Mouse (Mus musculus) gastrocnemius, postnatal 14 days (tissue): ENCODE results near the gene Gm20388. TPM values are rescaled to one million over a fixed set of nuclear protein-coding genes. Genes with fewer than 3 reads are reported as not detected.
A peak's percentile ranks its signal among the peaks of the same experiment; 100 is the strongest.

ENCODE experiments used
- DNase-seq: peaks from one replicate; pipeline ENCODE4 v3.0.0; 2021; ENCODE audit warnings: mixed read lengths
- intact Hi-C: fragments of 180-260 bp; cut with DNase I; formaldehyde crosslinking; loops from one replicate; pipeline ENCODE4 v1.15.1; 2025; ENCODE audit warnings: low total_unique reads
- total RNA-seq, 2 experiments: library from RNA; stranded (reverse); gene quantifications; 2 replicates each; pipeline ENCODE4 v1.2.3; 2021

Gene Gm20388
- total RNA-seq, 2 experiments from 2014 or later = 5.6 to 6.0 TPM

DNA sequence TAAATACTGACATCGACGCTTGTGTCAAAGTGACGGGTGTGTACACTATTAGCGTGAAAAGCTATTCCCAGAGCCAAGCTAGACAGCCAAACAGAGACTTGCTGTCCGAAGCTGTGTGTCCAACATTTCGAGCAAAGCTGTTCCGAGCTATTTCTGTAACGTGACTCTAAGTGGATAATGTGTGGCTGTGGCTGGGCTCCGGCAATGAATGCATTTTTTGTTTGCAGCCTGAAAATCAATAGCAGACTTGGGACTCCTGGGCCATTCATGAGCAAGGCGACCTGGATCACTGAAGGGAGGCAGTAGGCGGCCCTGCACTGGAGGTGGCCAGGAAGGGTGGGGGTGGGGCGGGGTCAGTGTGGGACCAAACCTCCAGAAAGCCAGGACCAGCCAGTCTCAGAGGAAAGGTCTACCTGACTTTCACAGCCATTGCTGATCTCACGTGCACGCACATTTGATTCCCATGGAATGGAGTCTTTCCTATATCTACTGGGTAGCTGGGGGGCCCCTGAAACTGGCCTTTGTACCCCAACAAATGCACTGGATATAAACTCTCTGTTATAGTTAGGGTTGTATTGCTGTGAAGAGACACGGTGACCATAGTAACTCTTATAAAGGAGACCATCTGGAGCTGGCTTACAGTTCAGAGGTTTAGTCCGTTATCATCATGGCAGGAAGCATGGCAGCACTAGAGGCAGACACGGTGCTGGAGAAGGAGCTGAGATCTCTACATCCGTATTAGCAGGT lies 1415.7 kb downstream of the Gm20388 start:
- DNase-seq = no peak

DNA sequence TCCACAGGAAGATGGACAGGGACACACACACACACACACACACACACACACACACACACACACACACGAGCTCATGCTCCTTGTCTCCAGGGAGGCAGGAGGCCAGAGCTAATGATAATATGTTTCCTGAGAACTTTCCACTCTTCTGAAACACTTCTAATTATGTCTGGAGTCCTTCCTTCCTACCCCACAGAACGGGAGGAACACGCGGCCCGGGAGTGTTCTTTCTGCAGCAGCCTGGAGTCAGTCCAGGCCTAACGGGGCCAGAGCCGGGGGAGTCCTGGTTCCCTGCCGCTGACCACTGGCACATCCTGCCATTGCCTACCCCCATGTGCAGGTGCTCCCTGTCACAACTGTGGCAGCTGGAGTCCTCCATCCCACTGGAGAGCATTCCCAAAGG lies 1421.8 kb downstream of the Gm20388 start:
- peak; percentile 24 for DNase-seq
- intact Hi-C loops = no loop called here

More for the DNA sequence above, 1415.7 kb downstream of the Gm20388 start:
- intact Hi-C loops = no loop called here

GRCm38 (mm10) chr8:121334495-121335424 lies 1424.1 kb downstream of the Gm20388 start:
- DNase-seq = peak; percentile 30
- intact Hi-C loops = no loop called here

GRCm38 (mm10) chr8:121335684-121336083 lies 1425.0 kb downstream of the Gm20388 start:
- intact Hi-C loops = no loop called here
- DNase-seq = no peak

GRCm38 (mm10) chr8:121342931-121343330 lies 1432.3 kb downstream of the Gm20388 start:
- DNase-seq = no peak
- intact Hi-C loops = no loop called here

DNA sequence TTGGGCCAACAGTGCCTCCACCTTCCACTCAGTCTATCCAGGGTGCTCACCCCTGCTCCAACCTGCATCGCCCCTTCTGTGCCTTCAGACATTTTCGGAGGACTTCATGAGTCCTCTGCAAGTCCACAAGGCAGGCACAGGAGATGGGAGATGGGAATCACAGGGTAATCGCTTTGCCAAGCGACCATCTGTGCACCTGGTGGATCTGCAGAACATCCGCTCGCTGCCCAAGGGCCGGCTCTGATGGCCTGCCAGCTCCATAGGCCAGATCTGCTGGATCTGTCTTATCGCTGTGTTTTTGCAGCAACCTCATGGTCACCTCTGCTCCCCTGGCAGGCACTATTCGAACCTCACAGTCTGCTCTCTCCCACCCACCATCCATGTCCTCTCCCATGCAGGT lies 1433.8 kb downstream of the Gm20388 start:
- no peak for DNase-seq
- intact Hi-C loops = no loop called here

DNA sequence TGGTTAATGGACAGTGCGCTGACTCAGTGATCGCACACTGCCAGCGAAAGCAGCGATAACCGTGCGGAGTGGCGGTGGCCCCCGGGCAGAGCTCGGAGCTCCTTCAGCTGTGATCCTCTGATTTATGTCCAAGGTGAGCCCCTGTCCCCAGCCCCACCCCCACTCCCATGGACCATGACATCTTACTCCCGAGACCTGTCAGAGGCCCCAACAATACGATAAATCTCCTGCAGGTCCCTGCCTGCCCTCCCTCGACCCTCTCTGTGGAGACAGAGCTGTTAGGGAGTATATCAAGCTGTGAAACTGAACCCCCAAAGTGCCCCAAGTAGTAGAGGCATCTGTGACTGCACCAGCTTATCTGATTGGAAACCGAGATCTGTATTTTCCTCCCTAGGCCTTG lies 1435.5 kb downstream of the Gm20388 start:
- intact Hi-C loops = no loop called here
- no peak for DNase-seq

GRCm38 (mm10) chr8:121346862-121347261 lies 1436.2 kb downstream of the Gm20388 start:
- peak; percentile 18 for DNase-seq
- intact Hi-C loops = no loop called here

DNA sequence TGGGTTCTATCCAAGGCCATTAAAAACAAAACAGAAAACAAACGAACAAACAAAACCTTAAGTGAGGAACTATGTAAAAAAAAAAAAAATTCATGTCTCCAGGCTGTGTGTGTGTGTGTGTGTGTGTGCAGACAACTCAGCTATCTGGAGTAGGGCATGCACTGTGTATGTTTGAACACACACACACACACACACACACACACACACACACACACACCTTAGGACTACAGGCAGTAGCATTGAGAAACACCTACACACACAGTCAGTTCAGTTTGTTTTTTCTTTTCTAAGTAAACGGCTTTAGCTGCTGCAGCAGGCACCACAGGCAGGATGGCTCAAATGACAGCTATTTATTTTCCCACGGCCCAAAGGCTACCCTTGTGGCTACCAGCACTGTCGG lies 1438.4 kb downstream of the Gm20388 start:
- intact Hi-C loops = no loop called here
- DNase-seq = no peak

DNA sequence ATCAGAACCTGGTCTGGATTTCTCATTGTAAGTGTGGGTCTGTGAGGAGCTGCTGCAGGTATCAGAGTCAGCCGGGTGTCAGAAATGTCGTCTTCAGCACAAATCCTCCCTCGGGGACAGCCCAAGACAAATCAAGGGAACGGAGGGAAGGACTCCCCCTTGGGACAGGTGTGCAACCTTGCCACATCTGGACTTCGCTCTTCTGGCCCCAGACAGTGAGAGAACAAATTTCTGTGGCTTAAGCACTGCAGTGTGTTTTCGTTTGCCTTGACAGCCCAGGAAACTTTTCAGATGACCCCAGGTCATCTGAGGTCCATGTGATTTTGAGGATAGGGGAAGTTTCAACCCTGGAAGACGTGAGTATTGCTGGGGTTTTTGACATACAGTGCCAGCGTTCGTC lies 1440.2 kb downstream of the Gm20388 start:
- DNase-seq = no peak
- intact Hi-C loops = no loop called here

DNA sequence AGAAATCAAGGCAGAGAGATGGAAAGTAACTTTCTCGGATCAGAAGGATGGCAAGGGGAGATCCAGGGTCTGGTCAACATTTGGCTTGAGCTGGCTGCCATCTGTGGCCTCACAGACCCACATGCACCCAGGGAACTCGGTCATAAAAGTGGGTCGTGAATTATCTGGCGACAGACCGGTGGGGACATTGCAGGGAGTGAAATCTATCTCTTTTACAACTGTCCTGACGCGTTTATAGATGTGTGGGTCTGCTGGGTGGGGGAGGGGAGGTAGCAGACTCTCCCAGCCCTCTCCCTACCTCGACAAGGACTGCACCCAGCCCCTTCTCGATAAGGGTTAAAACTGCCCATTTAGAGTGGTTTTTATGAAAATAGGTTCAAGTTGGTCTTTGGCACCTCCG lies 1444.2 kb downstream of the Gm20388 start:
- intact Hi-C loops = no loop called here

GRCm38 (mm10) chr8:121357451-121357850 lies 1446.8 kb downstream of the Gm20388 start:
- DNase-seq = no peak
- intact Hi-C loops = no loop called here

More for the DNA sequence above, 1444.2 kb downstream of the Gm20388 start:
- DNase-seq = no peak

DNA sequence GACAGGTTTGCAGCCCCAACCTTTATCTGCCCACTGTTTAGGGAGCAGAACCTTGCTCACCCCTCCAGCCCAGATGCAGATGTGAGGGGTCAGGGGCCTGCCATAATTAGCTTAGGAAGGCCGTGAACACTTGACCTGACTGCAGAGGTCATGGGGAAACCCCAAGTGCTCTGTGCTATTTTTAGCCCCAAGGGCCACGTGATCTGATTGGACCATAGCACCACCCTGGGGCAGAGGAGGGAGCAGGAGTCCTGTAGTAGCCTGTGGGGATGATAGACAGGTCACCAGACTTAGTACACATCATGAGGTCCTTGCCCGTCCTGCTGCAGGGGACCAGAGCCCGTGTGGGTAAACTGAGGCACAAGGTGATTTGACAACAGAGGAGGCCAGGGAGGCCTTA lies 1448.0 kb downstream of the Gm20388 start:
- intact Hi-C loops = no loop called here
- DNase-seq = no peak

DNA sequence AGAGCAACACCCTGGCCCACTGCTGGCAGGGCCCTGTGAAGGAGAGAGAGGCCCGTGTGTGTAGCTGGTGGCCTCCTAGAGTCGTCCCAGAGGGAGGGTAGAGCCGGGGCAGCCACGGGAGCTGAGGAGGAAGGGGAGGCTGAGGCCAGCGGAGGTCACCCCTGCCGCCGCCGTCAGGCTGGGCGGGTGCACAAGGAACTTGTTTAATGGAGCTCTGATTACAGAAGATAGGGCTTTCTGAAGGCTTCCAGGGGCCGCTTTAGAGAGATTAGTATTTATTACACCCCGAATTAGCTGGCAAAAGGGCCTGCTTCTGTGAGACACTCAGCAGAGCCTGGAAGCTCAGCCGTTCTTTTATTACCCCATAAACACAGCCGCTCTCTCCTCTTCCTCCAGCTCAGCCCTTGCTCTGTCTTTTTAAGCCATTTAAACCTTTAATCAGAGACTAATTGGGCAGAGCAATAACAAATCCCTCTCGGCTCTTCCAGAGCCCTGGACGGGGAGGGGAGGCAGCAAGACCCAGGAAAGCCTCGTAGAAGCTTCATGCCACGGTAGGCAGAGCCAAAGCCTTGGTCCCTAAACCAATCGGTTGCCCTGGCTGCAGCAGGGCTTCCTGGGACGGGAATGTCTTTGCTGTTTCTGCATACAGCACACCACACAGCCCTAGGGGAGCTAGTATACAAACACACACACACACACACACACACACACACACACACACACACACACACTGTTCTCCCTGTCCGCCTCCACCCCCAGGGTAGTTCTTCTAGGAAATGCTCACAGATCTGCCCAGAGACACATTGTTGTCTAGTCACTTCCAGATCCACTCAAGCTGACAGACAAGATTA lies 1448.7 kb downstream of the Gm20388 start:
- no peak for DNase-seq
- intact Hi-C loops = no loop called here

- DNase-seq = no peak
- intact Hi-C loops = no loop called here
Measured at GRCm38 (mm10) chr8:121360001-121360400, 1449.4 kb downstream of the Gm20388 start.

GRCm38 (mm10) chr8:121361166-121361565 lies 1450.5 kb downstream of the Gm20388 start:
- no peak for DNase-seq
- intact Hi-C loops = no loop called here

GRCm38 (mm10) chr8:121364646-121365045 lies 1454.0 kb downstream of the Gm20388 start:
- intact Hi-C loops = no loop called here
- no peak for DNase-seq

DNA sequence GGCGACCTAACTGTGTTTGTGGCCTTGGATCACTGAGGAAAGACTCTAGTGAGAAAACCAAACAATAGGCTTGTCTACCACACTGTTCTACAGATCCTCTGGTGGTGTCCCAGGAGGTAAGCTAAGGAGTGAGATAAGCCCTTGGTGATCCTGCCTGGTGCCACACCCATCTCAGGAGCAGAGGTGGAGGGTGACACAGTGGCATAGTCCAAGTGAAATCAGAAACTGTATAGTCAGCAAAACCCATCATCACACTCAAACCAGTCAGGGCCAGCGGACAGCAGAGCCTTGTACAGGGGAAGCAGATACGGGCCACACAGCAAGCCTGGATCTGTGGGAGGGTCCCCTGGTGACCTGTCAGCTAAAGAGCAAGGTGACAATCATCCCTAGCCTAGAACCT lies 1454.5 kb downstream of the Gm20388 start:
- DNase-seq = no peak
- intact Hi-C loops = no loop called here

GRCm38 (mm10) chr8:121366655-121367054 lies 1456.0 kb downstream of the Gm20388 start:
- DNase-seq = peak; percentile 40

GRCm38 (mm10) chr8:121368799-121369198 lies 1458.2 kb downstream of the Gm20388 start:
- peak; percentile 36 for DNase-seq
- intact Hi-C loops = no loop called here

More at GRCm38 (mm10) chr8:121366655-121367054, 1456.0 kb downstream of the Gm20388 start:
- intact Hi-C loops = no loop called here
